Mouse (Mus musculus) ES-Bruce4 (cell line): ENCODE measurements at regions not wholly inside any gene's neighbourhood (a gene's known extent, or its start where the extent isn't known, plus 50 kb on each side); places are given as distances from the start of the nearest gene placed in this dataset.

Source experiments
- H3K27ac ChIP-seq: 2 replicates; pipeline ENCODE4 v1.5.1; 2012; ENCODE audit warnings: low read length, inconsistent platforms; ENCODE audit not compliant: insufficient read depth
- H3K27me3 ChIP-seq: 2 replicates; pipeline ENCODE4 v1.6.1; 2012; ENCODE audit warnings: mild to moderate bottlenecking, low read length, inconsistent platforms; ENCODE audit not compliant: control insufficient read depth, poor library complexity, insufficient read depth, severe bottlenecking
- H3K36me3 ChIP-seq: 2 replicates; pipeline ENCODE4 v1.6.1; 2012; ENCODE audit warnings: inconsistent platforms, mild to moderate bottlenecking, low read length, moderate library complexity; ENCODE audit not compliant: control insufficient read depth, poor library complexity, insufficient read depth, severe bottlenecking
- H3K4me1 ChIP-seq: one replicate; pipeline ENCODE4 v1.8.1; 2011; ENCODE audit warnings: low read length; ENCODE audit not compliant: control insufficient read depth, insufficient read depth
- H3K4me3 ChIP-seq: 2 replicates; pipeline ENCODE4 v1.5.1; 2011; ENCODE audit warnings: low read depth, mild to moderate bottlenecking, low read length
- H3K9ac ChIP-seq: 2 replicates; pipeline ENCODE4 v1.6.1; 2012; ENCODE audit warnings: low read depth, mild to moderate bottlenecking, inconsistent platforms; ENCODE audit not compliant: poor library complexity, severe bottlenecking
- H3K9me3 ChIP-seq: replicated peaks from 2 replicates; pipeline ENCODE4 v1.6.1; 2012; ENCODE audit warnings: mild to moderate bottlenecking, low read length, inconsistent platforms; ENCODE audit not compliant: control insufficient read depth, poor library complexity, insufficient read depth, severe bottlenecking
- CTCF ChIP-seq: IDR thresholded peaks from one replicate; pipeline ENCODE4 v1.8.1; 2011; ENCODE audit warnings: low read depth, low read length
- EP300 ChIP-seq: IDR thresholded peaks from 2 replicates; pipeline ENCODE4 v1.6.1; 2011; ENCODE audit warnings: low read depth, low read length; ENCODE audit not compliant: insufficient read depth
- POLR2A ChIP-seq: IDR thresholded peaks from one replicate; pipeline ENCODE4 v1.8.1; 2011; ENCODE audit warnings: low read length; ENCODE audit not compliant: insufficient read depth

GRCm38 (mm10) chr13:35499776-35500175 lies 159.9 kb upstream of the Cdyl start:
- Histone ChIP-seq H3K4me1 (no peaks in the 10 kb centered on the region), H3K27me3 (no peaks in the 10 kb centered on the region), H3K36me3 (no peaks in the 10 kb centered on the region), H3K9me3 (no peaks in the 10 kb centered on the region), H3K27ac (no peak overlapping the region), H3K9ac (no peak overlapping the region), H3K4me3 (no peak overlapping the region)
- no peak for TF ChIP-seq EP300
- TF ChIP-seq POLR2A: no peak
- no peak for TF ChIP-seq CTCF

GRCm38 (mm10) chr13:35500891-35501290 lies 158.7 kb upstream of the Cdyl start:
- Histone ChIP-seq H3K27me3 (no peaks in the 10 kb centered on the region), H3K4me1 (no peaks in the 10 kb centered on the region), H3K36me3 (no peaks in the 10 kb centered on the region), H3K27ac (no peak overlapping the region), H3K4me3 (no peak overlapping the region), H3K9me3 (no peaks in the 10 kb centered on the region), H3K9ac (no peak overlapping the region)
- no peak for TF ChIP-seq CTCF

- H3K36me3 ChIP-seq: no peaks in the 10 kb centered on the region
- no peak overlapping the region for H3K4me3 ChIP-seq
- H3K27me3 ChIP-seq: no peaks in the 10 kb centered on the region
- no peaks in the 10 kb centered on the region for H3K9me3 ChIP-seq
- no peaks in the 10 kb centered on the region for H3K4me1 ChIP-seq
- TF ChIP-seq POLR2A: no peak
- TF ChIP-seq EP300: no peak
- TF ChIP-seq CTCF: no peak
- H3K9ac ChIP-seq: no peak overlapping the region
- H3K27ac ChIP-seq: no peak overlapping the region
Measured at GRCm38 (mm10) chr13:35501351-35502146, 158.1 kb upstream of the Cdyl start.

GRCm38 (mm10) chr13:35502147-35502522 lies 157.5 kb upstream of the Cdyl start:
- H3K4me3 ChIP-seq: no peak overlapping the region
- H3K36me3 ChIP-seq: no peaks in the 10 kb centered on the region
- no peak overlapping the region for H3K27ac ChIP-seq
- TF ChIP-seq CTCF: no peak
- no peak for TF ChIP-seq POLR2A
- TF ChIP-seq EP300: no peak
- no peaks in the 10 kb centered on the region for H3K4me1 ChIP-seq
- H3K9me3 ChIP-seq: no peaks in the 10 kb centered on the region
- H3K27me3 ChIP-seq: no peaks in the 10 kb centered on the region
- H3K9ac ChIP-seq: no peak overlapping the region

- H3K4me1 ChIP-seq: no peaks in the 10 kb centered on the region
- H3K9ac ChIP-seq: no peak overlapping the region
- no peak overlapping the region for H3K27ac ChIP-seq
- no peaks in the 10 kb centered on the region for H3K36me3 ChIP-seq
- no peak overlapping the region for H3K4me3 ChIP-seq
- no peaks in the 10 kb centered on the region for H3K9me3 ChIP-seq
- H3K27me3 ChIP-seq: no peaks in the 10 kb centered on the region
- TF ChIP-seq EP300: no peak
- no peak for TF ChIP-seq CTCF
- no peak for TF ChIP-seq POLR2A
Measured at GRCm38 (mm10) chr13:35503362-35503821, 156.2 kb upstream of the Cdyl start.

GRCm38 (mm10) chr13:35507195-35507594 lies 152.4 kb upstream of the Cdyl start:
- no peak overlapping the region for H3K9ac ChIP-seq

More at GRCm38 (mm10) chr13:35507195-35507594, 152.4 kb upstream of the Cdyl start:
- Histone ChIP-seq H3K36me3 (no peaks in the 10 kb centered on the region), H3K27ac (no peak overlapping the region), H3K4me3 (no peak overlapping the region), H3K27me3 (no peaks in the 10 kb centered on the region), H3K4me1 (no peaks in the 10 kb centered on the region), H3K9me3 (no peaks in the 10 kb centered on the region)
- TF ChIP-seq EP300 (no peak), POLR2A (no peak), CTCF (no peak)
